Mouse (Mus musculus): ENCODE results near the gene Cox19. TPM values are rescaled to one million over a fixed set of nuclear protein-coding genes. Genes with fewer than 3 reads are reported as not detected.

Cox19 gene
- polyA plus RNA-seq, 1 experiment from 2014 or later: 68.5 TPM

- Histone ChIP-seq H3K27ac (peak overlapping the region; percentile 100), H3K4me1 (replicated peaks) (peaks cover 93% of the 10 kb centered on the region), H3K4me3 (replicated peaks) (peak overlapping the region; percentile 98), H3K4me2 (peak overlapping the region; percentile 89), H3K9me3 (replicated peaks) (no peaks in the 10 kb centered on the region), H3K27me3 (no peaks in the 10 kb centered on the region), H3K36me3 (peaks cover 23% of the 10 kb centered on the region), H3K9ac (peak overlapping the region; percentile 97)
- ATAC-seq (ENCODE audit: low read depth) (peak; percentile 71), DNase-seq (peak; percentile 95)
- under 1% methylated on average over 73 of the region's 73 CpGs for WGBS (ENCODE audit: insufficient replicate concordance)
Observed at GRCm38 (mm10) chr5:139380385-139381248, 29.4 kb upstream of the Cox19 start.

GRCm38 (mm10) chr5:139379771-139380384, 28.7 kb upstream of the Cox19 start:
- peak overlapping the region; percentile 97 for H3K9ac ChIP-seq
- peaks cover 93% of the 10 kb centered on the region for H3K4me1 ChIP-seq (replicated peaks)
- H3K4me2 ChIP-seq: peak overlapping the region; percentile 89
- DNase-seq (no peak), ATAC-seq (ENCODE audit: low read depth) (peak; percentile 6)
- H3K27ac ChIP-seq: peak overlapping the region; percentile 100
- H3K36me3 ChIP-seq: peaks cover 16% of the 10 kb centered on the region
- no peaks in the 10 kb centered on the region for H3K9me3 ChIP-seq (replicated peaks)
- peak overlapping the region; percentile 98 for H3K4me3 ChIP-seq (replicated peaks)
- 2% methylated on average over 8 of the region's 8 CpGs for WGBS (ENCODE audit: insufficient replicate concordance)
- no peaks in the 10 kb centered on the region for H3K27me3 ChIP-seq

GRCm38 (mm10) chr5:139378986-139379629, 27.9 kb upstream of the Cox19 start:
- Histone ChIP-seq H3K27me3 (no peaks in the 10 kb centered on the region), H3K4me1 (replicated peaks) (peaks cover 93% of the 10 kb centered on the region), H3K4me2 (peak overlapping the region; percentile 89), H3K9ac (peak overlapping the region; percentile 97), H3K36me3 (peaks cover 8% of the 10 kb centered on the region), H3K27ac (peak overlapping the region; percentile 100), H3K4me3 (replicated peaks) (peak overlapping the region; percentile 98), H3K9me3 (replicated peaks) (no peaks in the 10 kb centered on the region)
- DNase-seq: no peak
- ATAC-seq (ENCODE audit: low read depth): no peak
- 13% methylated on average over 21 of the region's 21 CpGs for WGBS (ENCODE audit: insufficient replicate concordance)

- Histone ChIP-seq H3K4me2 (0 out of 2 replicates have a peak overlapping the region, but pooled peaks have one; percentile 42), H3K9ac (peak overlapping the region; percentile 97), H3K27ac (peak overlapping the region; percentile 100), H3K9me3 (replicated peaks) (no peaks in the 10 kb centered on the region), H3K4me3 (replicated peaks) (no peak overlapping the region), H3K36me3 (peaks cover under 1% of the 10 kb centered on the region; the same call in 1 of the 2 replicates), H3K27me3 (no peaks in the 10 kb centered on the region), H3K4me1 (replicated peaks) (peaks cover 93% of the 10 kb centered on the region)
- DNase-seq: no peak
- no peak for ATAC-seq (ENCODE audit: low read depth)
- 59% methylated on average over 7 of the region's 7 CpGs for WGBS (ENCODE audit: insufficient replicate concordance)
Observed at GRCm38 (mm10) chr5:139378271-139378556, 27.0 kb upstream of the Cox19 start.

- Histone ChIP-seq H3K4me1 (replicated peaks) (peaks cover 93% of the 10 kb centered on the region), H3K27ac (peak within 1 kb of the TSS; percentile 100), H3K4me2 (peak within 1 kb of the TSS; percentile 89), H3K4me3 (replicated peaks) (peak within 1 kb of the TSS; percentile 98; the same call in 1 of the 2 replicates), H3K27me3 (no peaks in the 10 kb centered on the region), H3K36me3 (no peaks in the 10 kb centered on the region), H3K9ac (peak within 1 kb of the TSS; percentile 97), H3K9me3 (replicated peaks) (no peaks in the 10 kb centered on the region)
- WGBS (ENCODE audit: insufficient replicate concordance): 22% methylated on average over 18 of the region's 18 CpGs
- DNase-seq (no peak), ATAC-seq (ENCODE audit: low read depth) (no peak)
Observed at GRCm38 (mm10) chr5:139377468-139378270, 26.5 kb upstream of the Cox19 start, which contains the start of gene Gpr146. Gene Gpr146, plus strand, starts transcription at chr5:139377697.

GRCm38 (mm10) chr5:139374841-139375240, 23.6 kb upstream of the Cox19 start:
- Histone ChIP-seq H3K27me3 (no peaks in the 10 kb centered on the region), H3K27ac (peak overlapping the region; percentile 100), H3K36me3 (no peaks in the 10 kb centered on the region), H3K4me2 (no peak overlapping the region), H3K4me3 (replicated peaks) (no peak overlapping the region), H3K9ac (0 out of 2 replicates have a peak overlapping the region, but pooled peaks have one; percentile 33), H3K4me1 (replicated peaks) (peaks cover 97% of the 10 kb centered on the region), H3K9me3 (replicated peaks) (no peaks in the 10 kb centered on the region)
- 70% methylated on average over 2 of the region's 2 CpGs for WGBS (ENCODE audit: insufficient replicate concordance)
- DNase-seq: no peak
- ATAC-seq (ENCODE audit: low read depth): no peak

GRCm38 (mm10) chr5:139373889-139374444, 22.7 kb upstream of the Cox19 start:
- Histone ChIP-seq H3K27me3 (no peaks in the 10 kb centered on the region), H3K27ac (peak overlapping the region; percentile 100), H3K4me1 (replicated peaks) (peaks cover 95% of the 10 kb centered on the region), H3K9me3 (replicated peaks) (no peaks in the 10 kb centered on the region), H3K9ac (peak overlapping the region; percentile 33; the same call in 1 of the 2 replicates), H3K4me2 (0 out of 2 replicates have a peak overlapping the region, but pooled peaks have one; percentile 19), H3K36me3 (no peaks in the 10 kb centered on the region), H3K4me3 (replicated peaks) (no peak overlapping the region)
- 48% methylated on average over 6 of the region's 6 CpGs for WGBS (ENCODE audit: insufficient replicate concordance)
- DNase-seq: no peak
- no peak for ATAC-seq (ENCODE audit: low read depth)

- ATAC-seq (ENCODE audit: low read depth) (no peak), DNase-seq (no peak)
- WGBS (ENCODE audit: insufficient replicate concordance): 63% methylated on average over 3 of the region's 3 CpGs
- H3K4me1 ChIP-seq (replicated peaks): peaks cover 95% of the 10 kb centered on the region
- peak overlapping the region; percentile 93 for H3K4me2 ChIP-seq
- no peaks in the 10 kb centered on the region for H3K9me3 ChIP-seq (replicated peaks)
- no peaks in the 10 kb centered on the region for H3K36me3 ChIP-seq
- H3K4me3 ChIP-seq (replicated peaks): no peak overlapping the region
- H3K27ac ChIP-seq: peak overlapping the region; percentile 100
- no peaks in the 10 kb centered on the region for H3K27me3 ChIP-seq
- peak overlapping the region; percentile 93; the same call in 1 of the 2 replicates for H3K9ac ChIP-seq
Observed at GRCm38 (mm10) chr5:139373126-139373525, 21.9 kb upstream of the Cox19 start.

- under 1% methylated on average over 39 of the region's 39 CpGs for WGBS (ENCODE audit: insufficient replicate concordance)
- H3K4me3 ChIP-seq (replicated peaks): peak overlapping the region; percentile 72
- ATAC-seq (ENCODE audit: low read depth) (peak; percentile 87), DNase-seq (peak; percentile 92)
- no peaks in the 10 kb centered on the region for H3K9me3 ChIP-seq (replicated peaks)
- peaks cover 95% of the 10 kb centered on the region for H3K4me1 ChIP-seq (replicated peaks)
- peak overlapping the region; percentile 93 for H3K9ac ChIP-seq
- no peaks in the 10 kb centered on the region for H3K36me3 ChIP-seq
- H3K4me2 ChIP-seq: peak overlapping the region; percentile 93
- no peaks in the 10 kb centered on the region for H3K27me3 ChIP-seq
- H3K27ac ChIP-seq: peak overlapping the region; percentile 100
Observed at GRCm38 (mm10) chr5:139371631-139372401, 20.6 kb upstream of the Cox19 start.

- Histone ChIP-seq H3K9ac (peak overlapping the region; percentile 93), H3K36me3 (no peaks in the 10 kb centered on the region), H3K9me3 (replicated peaks) (no peaks in the 10 kb centered on the region), H3K27me3 (no peaks in the 10 kb centered on the region), H3K27ac (peak overlapping the region; percentile 100), H3K4me1 (replicated peaks) (peaks cover 95% of the 10 kb centered on the region), H3K4me3 (replicated peaks) (peak overlapping the region; percentile 72), H3K4me2 (peak overlapping the region; percentile 93)
- ATAC-seq (ENCODE audit: low read depth) (no peak), DNase-seq (no peak)
- WGBS (ENCODE audit: insufficient replicate concordance): 59% methylated on average over 5 of the region's 5 CpGs
Observed at GRCm38 (mm10) chr5:139371118-139371517, 19.9 kb upstream of the Cox19 start.

All from liver, embryonic 13.5 days (tissue).